Mouse (Mus musculus) ES-Bruce4 (cell line): Measurements from ENCODE around the gene Naa15.
"Not testable (repeated sequence)": the region's sequence is repeated elsewhere in the genome, so short reads cannot be mapped to it uniquely, and the experiment has no call there.

Experiments
- CTCF ChIP-seq: IDR thresholded peaks from one replicate; pipeline ENCODE4 v1.8.1; 2011; ENCODE audit warnings: low read depth, low read length
- EP300 ChIP-seq: IDR thresholded peaks from 2 replicates; pipeline ENCODE4 v1.6.1; 2011; ENCODE audit warnings: low read depth, low read length; ENCODE audit not compliant: insufficient read depth
- POLR2A ChIP-seq: IDR thresholded peaks from one replicate; pipeline ENCODE4 v1.8.1; 2011; ENCODE audit warnings: low read length; ENCODE audit not compliant: insufficient read depth

- TF ChIP-seq CTCF, result peak; percentile 27
- TF ChIP-seq POLR2A, EP300: not testable (repeated sequence)
Measured at GRCm38 (mm10) chr3:51434364-51434763, 19.4 kb downstream of the Naa15 start.
